Mouse (Mus musculus) heart, embryonic 16.5 days (tissue): Measurements from ENCODE around the gene Snca. TPM values are rescaled to one million over a fixed set of nuclear protein-coding genes. Genes with fewer than 3 reads are reported as not detected.

Experiments
- polyA plus RNA-seq: library from polyadenylated mRNA; unstranded; fragments of >200 nt; fragmentation: Nextera tagmentation; extraction: Ambion mirVana; gene quantifications from 2 replicates; pipeline ENCODE4 v1.2.1, GENCODE M21; 2015

Snca gene
- polyA plus RNA-seq, 1 experiment from 2014 or later = 104 TPM

Other genes with a start within 250 kb of the Snca start
- gene Mmrn1, start 95.1 kb upstream of the Snca start, polyA plus RNA-seq = 4.5 and 4.7 TPM in 2 replicates